Mouse (Mus musculus): ENCODE measurements around the gene Arfgap2.
A peak's percentile ranks its signal among the peaks of the same experiment; 100 is the strongest.

Gene Arfgap2

GRCm38 (mm10) chr2:91259493-91259892, 5.3 kb upstream of the Arfgap2 start:
- no peak for DNase-seq (ENCODE audit: low spot score)

- no peak for DNase-seq (ENCODE audit: low spot score)
These were observed 798 bp upstream of the Arfgap2 start for GRCm38 (mm10) chr2:91263692-91264660.

GRCm38 (mm10) chr2:91268042-91268441, 3.3 kb downstream of the Arfgap2 start:
- no peak for DNase-seq (ENCODE audit: low spot score)

GRCm38 (mm10) chr2:91268706-91269105, 3.9 kb downstream of the Arfgap2 start:
- no peak for DNase-seq (ENCODE audit: low spot score)

GRCm38 (mm10) chr2:91269687-91270133, 4.9 kb downstream of the Arfgap2 start:
- no peak for DNase-seq (ENCODE audit: low spot score)

- peak; percentile 84 for DNase-seq (ENCODE audit: low spot score)
These were observed 14.1 kb downstream of the Arfgap2 start for GRCm38 (mm10) chr2:91278749-91279371.

GRCm38 (mm10) chr2:91279372-91279755, 14.6 kb downstream of the Arfgap2 start:
- DNase-seq (ENCODE audit: low spot score) = no peak

GRCm38 (mm10) chr2:91281366-91281765, 16.6 kb downstream of the Arfgap2 start:
- no peak for DNase-seq (ENCODE audit: low spot score)

GRCm38 (mm10) chr2:91283972-91284371, 19.2 kb downstream of the Arfgap2 start:
- no peak for DNase-seq (ENCODE audit: low spot score)

- DNase-seq (ENCODE audit: low spot score) = no peak
These were observed 19.8 kb downstream of the Arfgap2 start for GRCm38 (mm10) chr2:91284375-91285199.

GRCm38 (mm10) chr2:91285885-91286505, 21.2 kb downstream of the Arfgap2 start:
- peak; percentile 89 for DNase-seq (ENCODE audit: low spot score)

GRCm38 (mm10) chr2:91287563-91287962, 22.8 kb downstream of the Arfgap2 start:
- DNase-seq (ENCODE audit: low spot score) = no peak

- no peak for DNase-seq (ENCODE audit: low spot score)
These were observed 26.6 kb downstream of the Arfgap2 start for GRCm38 (mm10) chr2:91291197-91292007.

GRCm38 (mm10) chr2:91294226-91294625, 29.5 kb downstream of the Arfgap2 start:
- DNase-seq (ENCODE audit: low spot score) = no peak

GRCm38 (mm10) chr2:91295895-91296294, 31.1 kb downstream of the Arfgap2 start:
- DNase-seq (ENCODE audit: low spot score) = no peak

- DNase-seq (ENCODE audit: low spot score) = no peak
These were observed 34.4 kb downstream of the Arfgap2 start for GRCm38 (mm10) chr2:91299156-91299555.

- DNase-seq (ENCODE audit: low spot score) = no peak
These were observed 36.0 kb downstream of the Arfgap2 start for GRCm38 (mm10) chr2:91300784-91301183.

- no peak for DNase-seq (ENCODE audit: low spot score)
These were observed 37.1 kb downstream of the Arfgap2 start for GRCm38 (mm10) chr2:91301836-91302235.

GRCm38 (mm10) chr2:91302845-91303244, 38.1 kb downstream of the Arfgap2 start:
- DNase-seq (ENCODE audit: low spot score) = no peak

GRCm38 (mm10) chr2:91305926-91306325, 41.2 kb downstream of the Arfgap2 start:
- no peak for DNase-seq (ENCODE audit: low spot score)

GRCm38 (mm10) chr2:91306589-91306988, 41.8 kb downstream of the Arfgap2 start:
- DNase-seq (ENCODE audit: low spot score) = no peak

Measured in embryo, embryonic 10.5 days (tissue).